In genomic region chr9:69179224-69179623, GRCm38 (mm10) we compare ENCODE assay signal across 14 mouse cellular contexts.
"Had no signal": no experiment of that assay in that cellular context is flagged by ENCODE, and none has a peak within 500 bp of the region (broad histone marks: within the 10 kb centered on the region; RNA-seq: fewer than 3 reads in every experiment).

No protein-coding gene starts in this region.

- H3K9ac ChIP-seq: liver, embryonic 13.5 days; lung, embryonic 15.5 days; midbrain, embryonic 12.5 days; midbrain, embryonic 15.5 days had no signal

- H3K9me3 ChIP-seq: liver, embryonic 13.5 days; lung, embryonic 15.5 days; midbrain, embryonic 12.5 days; midbrain, embryonic 15.5 days had no signal

- H3K4me1 ChIP-seq: midbrain, embryonic 12.5 days; midbrain, embryonic 15.5 days had no signal

- DNase-seq: kidney, adult 2 months; kidney, postnatal 25 days; layer of hippocampus, adult 9-11 months; liver, embryonic 13.5 days; thymus, adult 2 months; thymus, postnatal 14 days had no signal

- ATAC-seq: midbrain, embryonic 15.5 days had no signal

- H3K27ac ChIP-seq: kidney, postnatal 0 days; layer of hippocampus, adult 2 months; liver, embryonic 13.5 days; lung, embryonic 15.5 days; macrophage; midbrain, embryonic 12.5 days; midbrain, embryonic 15.5 days; stomach, postnatal 0 days had no signal

- H3K36me3 ChIP-seq: liver, embryonic 13.5 days; lung, embryonic 15.5 days; midbrain, embryonic 12.5 days; midbrain, embryonic 15.5 days had no signal

- H3K4me2 ChIP-seq: liver, embryonic 13.5 days; lung, embryonic 15.5 days; midbrain, embryonic 12.5 days; midbrain, embryonic 15.5 days had no signal

- H3K27me3 ChIP-seq: liver, embryonic 13.5 days; lung, embryonic 15.5 days; midbrain, embryonic 12.5 days; midbrain, embryonic 15.5 days had no signal

- H3K4me3 ChIP-seq: layer of hippocampus, adult 2 months; liver, embryonic 13.5 days; lung, embryonic 15.5 days; midbrain, embryonic 12.5 days; midbrain, embryonic 15.5 days; myocyte had no signal
